Mouse (Mus musculus) midbrain, postnatal 0 days (tissue): ENCODE measurements at regions not wholly inside any gene's neighbourhood (a gene's known extent, or its start where the extent isn't known, plus 50 kb on each side); places are given as distances from the start of the nearest gene placed in this dataset.

Experiments
- ATAC-seq: fragments of 200-750 bp; cut with Nextera tagmentation; 2 replicates; pipeline ENCODE4 v1.8.0; 2017; ENCODE audit warnings: moderate number of reproducible peaks, mild to moderate bottlenecking, moderate TSS enrichment, moderate library complexity; ENCODE audit not compliant: low FRiP score
- DNase-seq: peaks from one replicate; pipeline ENCODE4 v3.0.0-alpha.2; 2015; ENCODE audit warnings: low spot score
- H3K27ac ChIP-seq: fragments of 300-500 bp; sonication (generic); 2 replicates; pipeline ENCODE4 v1.5.1; 2014; ENCODE audit warnings: low read depth, mild to moderate bottlenecking, low read length, mixed read lengths
- H3K27me3 ChIP-seq: fragments of 300-500 bp; sonication (generic); 2 replicates; pipeline ENCODE4 v1.6.1; 2014; ENCODE audit warnings: low read length, control low read depth, mixed read lengths; ENCODE audit not compliant: insufficient read depth
- H3K36me3 ChIP-seq: fragments of 300-500 bp; sonication (generic); 2 replicates; pipeline ENCODE4 v1.6.1; 2014; ENCODE audit warnings: low read length, control low read depth, mixed read lengths; ENCODE audit not compliant: insufficient read depth
- H3K4me1 ChIP-seq: fragments of 300-500 bp; sonication (generic); 2 replicates; pipeline ENCODE4 v1.6.1; 2014; ENCODE audit warnings: mild to moderate bottlenecking, control low read depth, antibody characterized with exemption, low read length, mixed read lengths; ENCODE audit not compliant: insufficient read depth
- H3K4me2 ChIP-seq: fragments of 300-500 bp; sonication (generic); 2 replicates; pipeline ENCODE4 v1.6.1; 2014; ENCODE audit warnings: low read depth, mild to moderate bottlenecking, low read length, mixed read lengths; ENCODE audit not compliant: poor library complexity, severe bottlenecking
- H3K4me3 ChIP-seq: fragments of 300-500 bp; sonication (generic); 2 replicates; pipeline ENCODE4 v1.5.1; 2014; ENCODE audit warnings: low read depth, mild to moderate bottlenecking, low read length, moderate library complexity
- H3K9ac ChIP-seq: fragments of 300-500 bp; sonication (generic); replicated peaks from 2 replicates; pipeline ENCODE4 v1.6.1; 2014; ENCODE audit warnings: mild to moderate bottlenecking, low read length, moderate library complexity, mixed read lengths; ENCODE audit not compliant: poor library complexity, severe bottlenecking
- H3K9me3 ChIP-seq: fragments of 300-500 bp; sonication (generic); 2 replicates; pipeline ENCODE4 v1.6.1; 2016; ENCODE audit warnings: low read length, control low read depth
- CTCF ChIP-seq: IDR thresholded peaks from 2 replicates; pipeline ENCODE4 v1.5.1; 2016; ENCODE audit warnings: antibody characterized with exemption, mild to moderate bottlenecking
- WGBS: fragments of 180-500 bp; shearing (Covaris S2); extraction: QIAGEN DNeasy Blood & Tissue Kit; methylation state at CpG from one replicate; pipeline ENCODE4 v1.1.7; 2014; 5-methylcytosine and 5-hydroxymethylcytosine counted together

DNA sequence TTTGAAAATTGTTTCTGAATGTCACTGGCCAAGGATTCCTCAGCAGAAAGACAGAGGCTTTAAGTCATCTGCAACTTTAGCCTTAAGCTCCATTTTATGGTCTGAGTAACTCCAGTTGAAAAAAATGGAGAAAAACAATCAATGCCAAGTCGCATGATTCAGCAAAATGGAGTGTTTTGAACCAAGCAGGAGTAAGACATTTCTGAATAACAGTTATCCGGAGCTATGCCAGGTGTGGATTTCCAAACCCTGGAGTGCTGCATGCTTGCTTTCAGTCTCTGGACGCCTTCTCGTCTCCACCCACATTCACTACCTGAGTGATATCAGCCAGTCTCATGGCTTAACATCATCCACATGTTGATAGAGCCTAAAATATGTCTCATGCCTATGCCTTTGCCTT lies 93.7 kb downstream of the Gm10260 start:
- 90% methylated on average over 4 of the region's 4 CpGs for WGBS
- H3K36me3 ChIP-seq, result no peaks in the 10 kb centered on the region

DNA sequence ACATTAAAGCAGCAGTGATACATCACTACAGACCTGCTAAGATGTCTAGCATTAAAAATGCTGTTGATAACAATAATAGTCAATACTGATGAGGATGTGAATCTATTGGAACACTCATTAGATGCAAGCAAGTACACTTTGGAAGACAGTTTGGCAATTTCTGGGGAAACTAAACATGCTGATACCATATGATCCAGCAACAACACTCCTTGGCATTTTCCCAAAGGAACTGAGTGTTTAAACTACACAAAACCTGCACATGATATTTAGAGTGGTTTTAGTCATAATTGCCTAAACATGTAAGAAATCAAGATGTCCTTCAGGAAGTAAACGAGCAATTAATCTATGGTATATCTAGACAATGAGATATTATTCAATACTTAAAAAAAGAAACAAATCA lies 95.2 kb downstream of the Gm10260 start:
- no peak for TF ChIP-seq CTCF
- WGBS, result 85% methylated on average over 1 of the region's 1 CpGs
- Histone ChIP-seq H3K9ac (no peak overlapping the region), H3K27ac (no peak overlapping the region), H3K4me2 (no peak overlapping the region), H3K4me3 (no peak overlapping the region), H3K27me3 (no peaks in the 10 kb centered on the region), H3K4me1 (peaks cover 5% of the 10 kb centered on the region; the same call in 1 of the 2 replicates), H3K9me3 (no peaks in the 10 kb centered on the region), H3K36me3 (no peaks in the 10 kb centered on the region)
- ATAC-seq, result no peak
- no peak for DNase-seq

More for the DNA sequence above, 93.7 kb downstream of the Gm10260 start:
- Histone ChIP-seq H3K27me3 (no peaks in the 10 kb centered on the region), H3K4me3 (no peak overlapping the region), H3K9me3 (no peaks in the 10 kb centered on the region), H3K9ac (no peak overlapping the region), H3K4me1 (peaks cover 5% of the 10 kb centered on the region; the same call in 1 of the 2 replicates), H3K27ac (no peak overlapping the region), H3K4me2 (no peak overlapping the region)
- ATAC-seq (no peak), DNase-seq (no peak)
- no peak for TF ChIP-seq CTCF

DNA sequence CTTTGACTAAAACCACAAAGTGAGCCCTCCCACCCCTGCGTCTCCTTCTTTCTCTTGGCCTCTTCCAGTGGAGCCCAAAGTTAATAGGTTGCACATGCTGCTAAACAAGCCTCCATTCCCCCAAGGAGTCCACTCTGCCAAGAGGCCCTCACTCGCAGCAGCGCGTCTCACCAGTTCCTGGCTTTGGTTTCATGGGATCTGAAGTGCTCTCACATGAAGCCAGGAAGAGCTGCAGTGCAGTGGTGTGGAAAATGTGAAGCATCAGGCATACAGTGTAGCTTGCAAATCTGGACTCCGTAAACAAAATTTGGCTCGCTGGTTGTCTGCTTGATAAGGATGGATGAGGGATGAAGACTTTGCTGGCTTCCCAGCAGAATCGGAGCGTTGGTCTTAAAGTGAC lies 97.7 kb downstream of the Gm10260 start:
- 74% methylated on average over 8 of the region's 8 CpGs for WGBS

DNA sequence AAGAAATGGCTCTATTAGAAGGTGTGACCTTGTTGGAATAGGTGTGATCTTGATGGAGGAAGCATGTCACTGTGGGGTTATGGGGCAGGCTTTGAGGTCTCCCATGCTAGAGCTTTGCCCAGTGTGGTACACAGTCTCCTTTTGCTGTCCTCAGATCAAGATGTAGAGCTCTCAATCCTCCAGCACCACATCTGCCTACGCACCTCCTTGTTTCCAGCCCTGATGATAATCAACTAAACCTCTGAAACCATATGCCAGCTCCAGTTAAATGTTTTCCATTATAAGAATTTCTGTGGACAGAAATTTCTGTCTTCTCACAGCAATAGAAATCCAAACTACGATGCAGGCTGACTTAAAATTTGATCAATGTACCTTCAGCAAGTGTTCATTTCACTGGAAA lies 103.8 kb downstream of the Gm10260 start:
- H3K4me1 ChIP-seq, result no peaks in the 10 kb centered on the region
- ATAC-seq, result no peak

More for the DNA sequence above, 97.7 kb downstream of the Gm10260 start:
- Histone ChIP-seq H3K27ac (no peak overlapping the region), H3K4me3 (no peak overlapping the region), H3K9ac (no peak overlapping the region), H3K9me3 (no peaks in the 10 kb centered on the region), H3K27me3 (no peaks in the 10 kb centered on the region), H3K36me3 (no peaks in the 10 kb centered on the region), H3K4me2 (no peak overlapping the region), H3K4me1 (no peaks in the 10 kb centered on the region)
- TF ChIP-seq CTCF, result no peak
- ATAC-seq, result no peak
- DNase-seq, result peak; percentile 76

DNA sequence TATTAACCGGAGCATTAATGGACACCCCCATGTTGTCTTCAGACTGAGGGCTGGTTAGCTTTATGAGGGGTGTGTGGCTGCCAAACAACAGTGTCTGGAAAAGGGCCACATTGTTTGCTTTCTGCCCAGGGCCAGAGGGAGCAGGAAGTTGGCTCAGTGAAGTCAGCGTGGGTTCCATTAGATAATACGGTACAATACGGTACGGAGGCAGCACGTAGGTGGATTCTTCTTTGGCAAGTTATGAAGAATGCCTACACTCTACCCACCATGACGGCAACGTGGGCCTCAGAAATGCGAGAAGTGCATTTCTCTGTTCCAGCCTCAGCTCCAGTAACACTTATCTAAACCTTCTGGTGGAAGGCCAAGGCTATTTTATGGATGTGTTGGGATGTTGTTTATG lies 108.2 kb downstream of the Gm10260 start:
- TF ChIP-seq CTCF, result no peak
- DNase-seq (no peak), ATAC-seq (no peak)
- Histone ChIP-seq H3K9ac (no peak overlapping the region), H3K4me3 (no peak overlapping the region), H3K36me3 (no peaks in the 10 kb centered on the region), H3K4me1 (no peaks in the 10 kb centered on the region), H3K4me2 (no peak overlapping the region), H3K27me3 (no peaks in the 10 kb centered on the region), H3K9me3 (no peaks in the 10 kb centered on the region), H3K27ac (no peak overlapping the region)
- WGBS, result 89% methylated on average over 9 of the region's 9 CpGs

More for the DNA sequence above, 103.8 kb downstream of the Gm10260 start:
- H3K9ac ChIP-seq, result no peak overlapping the region
- WGBS, result 94% methylated on average over 2 of the region's 2 CpGs
- no peak for TF ChIP-seq CTCF
- no peak for DNase-seq
- H3K27ac ChIP-seq, result no peak overlapping the region
- H3K27me3 ChIP-seq, result no peaks in the 10 kb centered on the region
- no peaks in the 10 kb centered on the region for H3K36me3 ChIP-seq
- H3K4me2 ChIP-seq, result no peak overlapping the region
- H3K4me3 ChIP-seq, result no peak overlapping the region
- no peaks in the 10 kb centered on the region for H3K9me3 ChIP-seq

DNA sequence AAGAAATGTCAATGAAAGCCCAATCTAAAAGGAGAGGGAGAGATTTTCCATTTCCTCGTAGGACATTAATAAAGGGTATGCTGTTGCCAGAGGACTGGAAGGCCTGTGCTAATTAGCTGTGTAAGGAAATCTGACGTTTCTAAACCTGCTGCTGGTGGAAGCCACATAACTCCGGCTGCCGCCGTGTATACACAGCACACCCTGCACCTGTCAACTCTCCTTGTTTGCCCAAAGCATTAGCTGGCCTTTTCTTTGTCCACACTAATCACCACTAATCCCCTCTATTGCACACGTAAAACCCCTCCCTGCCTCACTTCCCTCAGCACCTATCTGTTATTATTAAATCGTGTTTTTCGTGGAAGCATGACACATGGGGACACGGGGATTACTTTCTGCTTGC lies 108.7 kb downstream of the Gm10260 start:
- TF ChIP-seq CTCF, result no peak
- DNase-seq (no peak), ATAC-seq (no peak)
- Histone ChIP-seq H3K27me3 (no peaks in the 10 kb centered on the region), H3K4me1 (no peaks in the 10 kb centered on the region), H3K4me2 (no peak overlapping the region), H3K27ac (no peak overlapping the region), H3K9me3 (no peaks in the 10 kb centered on the region), H3K9ac (no peak overlapping the region), H3K4me3 (no peak overlapping the region), H3K36me3 (no peaks in the 10 kb centered on the region)
- WGBS, result 41% methylated on average over 9 of the region's 9 CpGs
